Mouse (Mus musculus) granulocyte monocyte progenitor cell, adult 5-6 weeks (primary cell): ENCODE data around the gene Fgg. TPM values are rescaled to one million over a fixed set of nuclear protein-coding genes. Genes with fewer than 3 reads are reported as not detected.

Experiments
- ATAC-seq: replicated peaks from 2 replicates; pipeline ENCODE4 v1.8.0; 2016; ENCODE audit warnings: mild to moderate bottlenecking, moderate TSS enrichment, inconsistent platforms; ENCODE audit not compliant: poor library complexity, severe bottlenecking
- total RNA-seq, 2 experiments: library from RNA; stranded (forward) in 1 of 2; stranded (reverse) in 1 of 2; fragments of 200-712, 200-1000 nt in 1 of 2; fragments of >200 nt in 1 of 2; fragmentation: Nextera tagmentation in 1 of 2; gene quantifications; 2 replicates each; pipeline ENCODE4 v1.2.3; 2014 to 2017

Fgg gene
- not detected in 2 replicates for total RNA-seq (2014; fragmentation: Nextera tagmentation)
- total RNA-seq (2017), result not detected in 2 replicates

- no peak for ATAC-seq
These were observed at the start of gene Fgg for GRCm38 (mm10) chr3:83007557-83007956. TSS of gene Fgg (plus strand) at chr3:83007724.

GRCm38 (mm10) chr3:82971046-82971445 lies 36.5 kb upstream of the Fgg start:
- no peak for ATAC-seq

GRCm38 (mm10) chr3:82980818-82981217 lies 26.7 kb upstream of the Fgg start:
- ATAC-seq, result no peak

GRCm38 (mm10) chr3:82981861-82982260 lies 25.7 kb upstream of the Fgg start:
- no peak for ATAC-seq

- no peak for ATAC-seq
These were observed 22.7 kb upstream of the Fgg start for GRCm38 (mm10) chr3:82984840-82985239.

- no peak for ATAC-seq
These were observed 15.6 kb upstream of the Fgg start for GRCm38 (mm10) chr3:82991963-82992362.

GRCm38 (mm10) chr3:82992956-82993355 lies 14.6 kb upstream of the Fgg start:
- ATAC-seq, result no peak

GRCm38 (mm10) chr3:82995368-82995767 lies 12.2 kb upstream of the Fgg start:
- peak; percentile 85 for ATAC-seq

- ATAC-seq, result no peak
These were observed 10.9 kb upstream of the Fgg start for GRCm38 (mm10) chr3:82996656-82997055.

- ATAC-seq, result peak; percentile 77
These were observed 8.6 kb upstream of the Fgg start for GRCm38 (mm10) chr3:82998772-82999463.

- no peak for ATAC-seq
These were observed 7.5 kb upstream of the Fgg start for GRCm38 (mm10) chr3:82999995-83000394.

GRCm38 (mm10) chr3:83002191-83002590 lies 5.3 kb upstream of the Fgg start:
- ATAC-seq, result peak; percentile 83

- ATAC-seq, result no peak
These were observed 4.5 kb upstream of the Fgg start for GRCm38 (mm10) chr3:83003068-83003467.

- no peak for ATAC-seq
These were observed 2.7 kb upstream of the Fgg start for GRCm38 (mm10) chr3:83004801-83005200.

GRCm38 (mm10) chr3:83010291-83010690 lies 2.8 kb downstream of the Fgg start:
- ATAC-seq, result no peak

- no peak for ATAC-seq
These were observed 3.6 kb downstream of the Fgg start for GRCm38 (mm10) chr3:83011136-83011535.

- no peak for ATAC-seq
These were observed 4.0 kb downstream of the Fgg start for GRCm38 (mm10) chr3:83011565-83011964.

GRCm38 (mm10) chr3:83012636-83013035 lies 5.1 kb downstream of the Fgg start:
- ATAC-seq, result no peak

- ATAC-seq, result no peak
These were observed 6.4 kb downstream of the Fgg start for GRCm38 (mm10) chr3:83013951-83014350.

GRCm38 (mm10) chr3:83016236-83016635 lies 8.7 kb downstream of the Fgg start:
- no peak for ATAC-seq

- no peak for ATAC-seq
These were observed 12.9 kb downstream of the Fgg start for GRCm38 (mm10) chr3:83020387-83020786.

- ATAC-seq, result no peak
These were observed 13.7 kb downstream of the Fgg start for GRCm38 (mm10) chr3:83021176-83021575.
